Mouse (Mus musculus): ENCODE measurements around the gene Cav3.

DNA sequence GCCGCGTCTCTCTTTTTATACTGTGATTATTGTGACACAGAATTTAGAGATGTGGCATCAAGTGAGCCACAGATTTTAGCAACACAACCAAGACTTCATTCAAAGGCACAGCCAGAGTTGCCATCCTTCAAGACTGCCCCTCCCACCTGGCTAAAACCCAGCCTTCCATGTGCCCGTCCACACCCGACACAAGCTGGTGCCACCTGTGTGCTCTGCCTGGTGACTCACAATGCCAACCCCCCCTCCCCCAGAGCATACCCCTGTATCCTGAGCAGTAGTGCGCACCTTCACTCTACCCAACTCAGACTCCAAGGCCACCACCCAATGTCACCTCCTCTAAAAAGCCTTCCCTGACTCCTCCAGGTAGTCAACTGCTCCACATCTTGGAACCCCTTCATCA, 2.2 kb downstream of the Cav3 start:
- TF ChIP-seq GATA1 (IDR thresholded peaks at IDR 0.05; ENCODE audit: borderline replicate concordance, low read length) (no peak), FLI1 (IDR thresholded peaks at IDR 0.05; ENCODE audit: low read length) (no peak)

Data from megakaryocyte, embryonic 14.5 days (primary cell).